Mouse (Mus musculus): Measurements from ENCODE around the gene Spg11. TPM values are rescaled to one million over a fixed set of nuclear protein-coding genes. Genes with fewer than 3 reads are reported as not detected.

Gene Spg11
- polyA plus RNA-seq, 1 experiment from 2014 or later = 5.8 TPM

GRCm38 (mm10) chr2:122147508-122148241 lies 29.5 kb upstream of the Spg11 start, which contains the start of gene B2m:
TSS of gene B2m (plus strand) at chr2:122147686.
- Histone ChIP-seq H3K4me1 (ENCODE audit: control insufficient read depth, insufficient read depth, low read depth, low read length) (peaks cover 4% of the 10 kb centered on the region), H3K9ac (ENCODE audit: low read depth, low read length) (peak within 1 kb of the TSS; percentile 79), H3K4me2 (ENCODE audit: low read length) (peak within 1 kb of the TSS; percentile 92), H3K36me3 (ENCODE audit: control insufficient read depth, insufficient read depth, low read length) (no peaks in the 10 kb centered on the region), H3K9me3 (ENCODE audit: control insufficient read depth, low read length) (no peaks in the 10 kb centered on the region), H3K27ac (ENCODE audit: low read depth, low read length) (peak within 1 kb of the TSS; percentile 57), H3K4me3 (ENCODE audit: low read length) (peak within 1 kb of the TSS; percentile 78), H3K27me3 (replicated peaks; ENCODE audit: control insufficient read depth, insufficient read depth, low read length) (no peaks in the 10 kb centered on the region)
- ATAC-seq = peak; percentile 99
- under 1% methylated on average over 40 of the region's 40 CpGs for WGBS

- Histone ChIP-seq H3K4me3 (ENCODE audit: low read length) (no peak overlapping the region), H3K4me2 (ENCODE audit: low read length) (no peak overlapping the region), H3K36me3 (ENCODE audit: control insufficient read depth, insufficient read depth, low read length) (no peaks in the 10 kb centered on the region), H3K27ac (ENCODE audit: low read depth, low read length) (no peak overlapping the region), H3K4me1 (ENCODE audit: control insufficient read depth, insufficient read depth, low read depth, low read length) (peaks cover 4% of the 10 kb centered on the region), H3K9me3 (ENCODE audit: control insufficient read depth, low read length) (no peaks in the 10 kb centered on the region), H3K27me3 (replicated peaks; ENCODE audit: control insufficient read depth, insufficient read depth, low read length) (no peaks in the 10 kb centered on the region), H3K9ac (ENCODE audit: low read depth, low read length) (no peak overlapping the region)
- ATAC-seq = no peak
- WGBS = 67% methylated on average over 6 of the region's 6 CpGs
Observed at GRCm38 (mm10) chr2:122146687-122147086, 28.5 kb upstream of the Spg11 start.

- Histone ChIP-seq H3K27ac (ENCODE audit: low read depth, low read length) (no peak overlapping the region), H3K4me1 (ENCODE audit: control insufficient read depth, insufficient read depth, low read depth, low read length) (peaks cover 4% of the 10 kb centered on the region), H3K36me3 (ENCODE audit: control insufficient read depth, insufficient read depth, low read length) (no peaks in the 10 kb centered on the region), H3K4me2 (ENCODE audit: low read length) (no peak overlapping the region), H3K4me3 (ENCODE audit: low read length) (no peak overlapping the region), H3K27me3 (replicated peaks; ENCODE audit: control insufficient read depth, insufficient read depth, low read length) (no peaks in the 10 kb centered on the region), H3K9ac (ENCODE audit: low read depth, low read length) (no peak overlapping the region), H3K9me3 (ENCODE audit: control insufficient read depth, low read length) (no peaks in the 10 kb centered on the region)
- ATAC-seq = no peak
- WGBS = 76% methylated on average over 4 of the region's 4 CpGs
Observed at GRCm38 (mm10) chr2:122145756-122146155, 27.6 kb upstream of the Spg11 start.

- H3K4me2 ChIP-seq (ENCODE audit: low read length) = no peak overlapping the region
- no peak for ATAC-seq
- H3K27ac ChIP-seq (ENCODE audit: low read depth, low read length) = no peak overlapping the region
- peaks cover 4% of the 10 kb centered on the region for H3K4me1 ChIP-seq (ENCODE audit: control insufficient read depth, insufficient read depth, low read depth, low read length)
- H3K4me3 ChIP-seq (ENCODE audit: low read length) = no peak overlapping the region
- H3K27me3 ChIP-seq (replicated peaks; ENCODE audit: control insufficient read depth, insufficient read depth, low read length) = no peaks in the 10 kb centered on the region
- WGBS = 93% methylated on average over 3 of the region's 3 CpGs
- H3K9me3 ChIP-seq (ENCODE audit: control insufficient read depth, low read length) = no peaks in the 10 kb centered on the region
- H3K36me3 ChIP-seq (ENCODE audit: control insufficient read depth, insufficient read depth, low read length) = no peaks in the 10 kb centered on the region
- no peak overlapping the region for H3K9ac ChIP-seq (ENCODE audit: low read depth, low read length)
Observed at GRCm38 (mm10) chr2:122143111-122143510, 24.9 kb upstream of the Spg11 start.

GRCm38 (mm10) chr2:122141332-122141967 lies 23.3 kb upstream of the Spg11 start:
- Histone ChIP-seq H3K4me1 (ENCODE audit: control insufficient read depth, insufficient read depth, low read depth, low read length) (no peaks in the 10 kb centered on the region), H3K4me3 (ENCODE audit: low read length) (no peak overlapping the region), H3K4me2 (ENCODE audit: low read length) (no peak overlapping the region), H3K9me3 (ENCODE audit: control insufficient read depth, low read length) (peaks cover 2% of the 10 kb centered on the region; the same call in 1 of the 2 replicates), H3K27me3 (replicated peaks; ENCODE audit: control insufficient read depth, insufficient read depth, low read length) (no peaks in the 10 kb centered on the region), H3K9ac (ENCODE audit: low read depth, low read length) (no peak overlapping the region), H3K27ac (ENCODE audit: low read depth, low read length) (no peak overlapping the region), H3K36me3 (ENCODE audit: control insufficient read depth, insufficient read depth, low read length) (no peaks in the 10 kb centered on the region)
- WGBS = 70% methylated on average over 5 of the region's 5 CpGs
- no peak for ATAC-seq

- Histone ChIP-seq H3K4me2 (ENCODE audit: low read length) (no peak overlapping the region), H3K4me3 (ENCODE audit: low read length) (no peak overlapping the region), H3K27me3 (replicated peaks; ENCODE audit: control insufficient read depth, insufficient read depth, low read length) (no peaks in the 10 kb centered on the region), H3K36me3 (ENCODE audit: control insufficient read depth, insufficient read depth, low read length) (no peaks in the 10 kb centered on the region), H3K27ac (ENCODE audit: low read depth, low read length) (no peak overlapping the region), H3K9me3 (ENCODE audit: control insufficient read depth, low read length) (peaks cover 2% of the 10 kb centered on the region; the same call in 1 of the 2 replicates), H3K4me1 (ENCODE audit: control insufficient read depth, insufficient read depth, low read depth, low read length) (no peaks in the 10 kb centered on the region), H3K9ac (ENCODE audit: low read depth, low read length) (no peak overlapping the region)
- no peak for ATAC-seq
- 87% methylated on average over 2 of the region's 2 CpGs for WGBS
Observed at GRCm38 (mm10) chr2:122140815-122141214, 22.6 kb upstream of the Spg11 start.

- H3K4me3 ChIP-seq (ENCODE audit: low read length) = no peak overlapping the region
- peaks cover 2% of the 10 kb centered on the region; the same call in 1 of the 2 replicates for H3K9me3 ChIP-seq (ENCODE audit: control insufficient read depth, low read length)
- no peak overlapping the region for H3K4me2 ChIP-seq (ENCODE audit: low read length)
- H3K4me1 ChIP-seq (ENCODE audit: control insufficient read depth, insufficient read depth, low read depth, low read length) = no peaks in the 10 kb centered on the region
- no peak for ATAC-seq
- H3K27ac ChIP-seq (ENCODE audit: low read depth, low read length) = no peak overlapping the region
- H3K9ac ChIP-seq (ENCODE audit: low read depth, low read length) = no peak overlapping the region
- H3K27me3 ChIP-seq (replicated peaks; ENCODE audit: control insufficient read depth, insufficient read depth, low read length) = no peaks in the 10 kb centered on the region
- WGBS = 62% methylated on average over 5 of the region's 5 CpGs
- no peaks in the 10 kb centered on the region for H3K36me3 ChIP-seq (ENCODE audit: control insufficient read depth, insufficient read depth, low read length)
Observed at GRCm38 (mm10) chr2:122137839-122138465, 19.8 kb upstream of the Spg11 start.

- no peaks in the 10 kb centered on the region for H3K4me1 ChIP-seq (ENCODE audit: control insufficient read depth, insufficient read depth, low read depth, low read length)
- no peak overlapping the region for H3K4me3 ChIP-seq (ENCODE audit: low read length)
- 88% methylated on average over 2 of the region's 2 CpGs for WGBS
- no peaks in the 10 kb centered on the region for H3K36me3 ChIP-seq (ENCODE audit: control insufficient read depth, insufficient read depth, low read length)
- peaks cover 2% of the 10 kb centered on the region; the same call in 1 of the 2 replicates for H3K9me3 ChIP-seq (ENCODE audit: control insufficient read depth, low read length)
- no peak for ATAC-seq
- H3K27me3 ChIP-seq (replicated peaks; ENCODE audit: control insufficient read depth, insufficient read depth, low read length) = no peaks in the 10 kb centered on the region
- H3K4me2 ChIP-seq (ENCODE audit: low read length) = no peak overlapping the region
- no peak overlapping the region for H3K9ac ChIP-seq (ENCODE audit: low read depth, low read length)
- H3K27ac ChIP-seq (ENCODE audit: low read depth, low read length) = no peak overlapping the region
Observed at GRCm38 (mm10) chr2:122132618-122133017, 14.4 kb upstream of the Spg11 start.

GRCm38 (mm10) chr2:122132078-122132477 lies 13.9 kb upstream of the Spg11 start:
- H3K4me2 ChIP-seq (ENCODE audit: low read length) = no peak overlapping the region
- ATAC-seq = no peak
- no peaks in the 10 kb centered on the region for H3K4me1 ChIP-seq (ENCODE audit: control insufficient read depth, insufficient read depth, low read depth, low read length)
- 90% methylated on average over 2 of the region's 2 CpGs for WGBS
- H3K9me3 ChIP-seq (ENCODE audit: control insufficient read depth, low read length) = peaks cover 2% of the 10 kb centered on the region; the same call in 1 of the 2 replicates
- H3K27ac ChIP-seq (ENCODE audit: low read depth, low read length) = no peak overlapping the region
- H3K36me3 ChIP-seq (ENCODE audit: control insufficient read depth, insufficient read depth, low read length) = no peaks in the 10 kb centered on the region
- H3K9ac ChIP-seq (ENCODE audit: low read depth, low read length) = no peak overlapping the region
- H3K27me3 ChIP-seq (replicated peaks; ENCODE audit: control insufficient read depth, insufficient read depth, low read length) = no peaks in the 10 kb centered on the region
- H3K4me3 ChIP-seq (ENCODE audit: low read length) = no peak overlapping the region
